Mouse (Mus musculus) brown adipose tissue, adult 24 weeks (tissue): Measurements from ENCODE around the gene Gm5426. TPM values are rescaled to one million over a fixed set of nuclear protein-coding genes. Genes with fewer than 3 reads are reported as not detected.
"Not testable (repeated sequence)": the region's sequence is repeated elsewhere in the genome, so short reads cannot be mapped to it uniquely, and the experiment has no call there.

ENCODE experiments used
- H3K27ac ChIP-seq: fragments of 200-500 bp; replicated peaks from 2 replicates; pipeline ENCODE4 v1.5.1; 2012; ENCODE audit warnings: low read depth, mild to moderate bottlenecking, low read length
- H3K4me1 ChIP-seq: fragments of 200-500 bp; 2 replicates; pipeline ENCODE4 v1.6.1; 2012; ENCODE audit warnings: low read length, mixed read lengths; ENCODE audit not compliant: control insufficient read depth, insufficient read depth, insufficient read length
- H3K4me3 ChIP-seq: fragments of 200-500 bp; 2 replicates; pipeline ENCODE4 v1.5.1; 2012; ENCODE audit warnings: low read depth, mild to moderate bottlenecking, low read length, moderate library complexity; ENCODE audit not compliant: insufficient read depth
- polyA plus RNA-seq: library from polyadenylated mRNA; stranded (reverse); fragments of >200 nt; gene quantifications from 2 replicates; pipeline ENCODE4 v1.2.4, GENCODE M21; 2012; ENCODE audit not compliant: missing spikeins, insufficient read depth, insufficient read length

Gene Gm5426
- polyA plus RNA-seq, 1 experiment = not detected

- Histone ChIP-seq H3K4me3 (no peak overlapping the region), H3K27ac (no peak overlapping the region), H3K4me1 (peaks cover 3% of the 10 kb centered on the region; the same call in 1 of the 2 replicates)
Observed at GRCm38 (mm10) chr10:96123885-96124284, 12.5 kb upstream of the Gm5426 start.

GRCm38 (mm10) chr10:96124290-96124689 is 12.1 kb upstream of the Gm5426 start:
- Histone ChIP-seq H3K27ac (no peak overlapping the region), H3K4me1 (peaks cover 3% of the 10 kb centered on the region; the same call in 1 of the 2 replicates), H3K4me3 (no peak overlapping the region)

- Histone ChIP-seq H3K4me3 (no peak overlapping the region), H3K27ac (no peak overlapping the region), H3K4me1 (peaks cover 3% of the 10 kb centered on the region; the same call in 1 of the 2 replicates)
Observed at GRCm38 (mm10) chr10:96125771-96126454, 10.5 kb upstream of the Gm5426 start.

- H3K4me1 ChIP-seq = peaks cover 4% of the 10 kb centered on the region; the same call in 1 of the 2 replicates
- H3K27ac ChIP-seq = no peak overlapping the region
- no peak overlapping the region for H3K4me3 ChIP-seq
Observed at GRCm38 (mm10) chr10:96129213-96129612, 7.2 kb upstream of the Gm5426 start.

GRCm38 (mm10) chr10:96130406-96130805 is 6.0 kb upstream of the Gm5426 start:
- Histone ChIP-seq H3K27ac (no peak overlapping the region), H3K4me3 (no peak overlapping the region), H3K4me1 (peaks cover 4% of the 10 kb centered on the region; the same call in 1 of the 2 replicates)

GRCm38 (mm10) chr10:96131112-96131511 is 5.3 kb upstream of the Gm5426 start:
- Histone ChIP-seq H3K4me1 (peaks cover 3% of the 10 kb centered on the region; the same call in 1 of the 2 replicates), H3K27ac (no peak overlapping the region), H3K4me3 (no peak overlapping the region)

GRCm38 (mm10) chr10:96132161-96132560 is 4.2 kb upstream of the Gm5426 start:
- Histone ChIP-seq H3K27ac (no peak overlapping the region), H3K4me1 (peaks cover 2% of the 10 kb centered on the region; the same call in 1 of the 2 replicates), H3K4me3 (no peak overlapping the region)

- Histone ChIP-seq H3K4me1 (no peaks in the 10 kb centered on the region), H3K4me3 (no peak overlapping the region), H3K27ac (no peak overlapping the region)
Observed at GRCm38 (mm10) chr10:96138585-96138984, 2.2 kb downstream of the Gm5426 start.

- not testable (repeated sequence) for H3K27ac ChIP-seq, H3K4me3 ChIP-seq, H3K4me1 ChIP-seq
Observed at GRCm38 (mm10) chr10:96139274-96139673, 2.9 kb downstream of the Gm5426 start.

GRCm38 (mm10) chr10:96146578-96146977 is 10.2 kb downstream of the Gm5426 start:
- Histone ChIP-seq H3K4me1 (no peaks in the 10 kb centered on the region), H3K4me3 (no peak overlapping the region), H3K27ac (no peak overlapping the region)

GRCm38 (mm10) chr10:96148250-96148699 is 11.9 kb downstream of the Gm5426 start:
- Histone ChIP-seq H3K4me1 (no peaks in the 10 kb centered on the region), H3K27ac (no peak overlapping the region), H3K4me3 (no peak overlapping the region)

GRCm38 (mm10) chr10:96150401-96151116 is 14.2 kb downstream of the Gm5426 start:
- Histone ChIP-seq H3K4me1 (no peaks in the 10 kb centered on the region), H3K4me3 (no peak overlapping the region), H3K27ac (no peak overlapping the region)

GRCm38 (mm10) chr10:96153315-96153714 is 16.9 kb downstream of the Gm5426 start:
- no peak overlapping the region for H3K27ac ChIP-seq
- no peaks in the 10 kb centered on the region for H3K4me1 ChIP-seq

GRCm38 (mm10) chr10:96162975-96163706 is 26.7 kb downstream of the Gm5426 start:
- no peaks in the 10 kb centered on the region for H3K4me1 ChIP-seq
- peak overlapping the region; percentile 80 for H3K27ac ChIP-seq
- no peak overlapping the region for H3K4me3 ChIP-seq

More at GRCm38 (mm10) chr10:96153315-96153714, 16.9 kb downstream of the Gm5426 start:
- no peak overlapping the region for H3K4me3 ChIP-seq

GRCm38 (mm10) chr10:96163791-96164190 is 27.4 kb downstream of the Gm5426 start:
- no peak overlapping the region for H3K27ac ChIP-seq
- H3K4me1 ChIP-seq = no peaks in the 10 kb centered on the region
- no peak overlapping the region for H3K4me3 ChIP-seq
